Mouse (Mus musculus): ENCODE data around the gene Aqp11. TPM values are rescaled to one million over a fixed set of nuclear protein-coding genes. Genes with fewer than 3 reads are reported as not detected.

The Aqp11 gene
- polyA plus RNA-seq, 1 experiment, result 29.0 TPM

GRCm38 (mm10) chr7:97719078-97719477 is 19.0 kb downstream of the Aqp11 start:
- TF ChIP-seq POLR2A (IDR thresholded peaks at IDR 0.05; ENCODE audit: extremely low read depth, insufficient read depth, low read length) (no peak), CTCF (IDR thresholded peaks at IDR 0.05; ENCODE audit: extremely low read depth, insufficient read depth, low read length) (no peak)
- Histone ChIP-seq H3K27ac (ENCODE audit: insufficient read depth, low read length) (no peak overlapping the region), H3K4me1 (ENCODE audit: control insufficient read depth, insufficient read depth, low read length) (no peaks in the 10 kb centered on the region), H3K4me3 (ENCODE audit: insufficient read depth, low read length) (no peak overlapping the region)

- Histone ChIP-seq H3K27ac (ENCODE audit: insufficient read depth, low read length) (no peak overlapping the region), H3K4me3 (ENCODE audit: insufficient read depth, low read length) (no peak overlapping the region), H3K4me1 (ENCODE audit: control insufficient read depth, insufficient read depth, low read length) (no peaks in the 10 kb centered on the region)
- TF ChIP-seq CTCF (IDR thresholded peaks at IDR 0.05; ENCODE audit: extremely low read depth, insufficient read depth, low read length) (no peak), POLR2A (IDR thresholded peaks at IDR 0.05; ENCODE audit: extremely low read depth, insufficient read depth, low read length) (no peak)
Measured at GRCm38 (mm10) chr7:97717326-97717725, 20.8 kb downstream of the Aqp11 start.

- TF ChIP-seq CTCF (IDR thresholded peaks at IDR 0.05; ENCODE audit: extremely low read depth, insufficient read depth, low read length), result no peak
- no peak for TF ChIP-seq POLR2A (IDR thresholded peaks at IDR 0.05; ENCODE audit: extremely low read depth, insufficient read depth, low read length)
Measured at GRCm38 (mm10) chr7:97714651-97715050, 23.4 kb downstream of the Aqp11 start.

GRCm38 (mm10) chr7:97709204-97709603 is 28.9 kb downstream of the Aqp11 start:
- Histone ChIP-seq H3K4me3 (ENCODE audit: insufficient read depth, low read length) (no peak overlapping the region), H3K4me1 (ENCODE audit: control insufficient read depth, insufficient read depth, low read length) (peaks cover 3% of the 10 kb centered on the region), H3K27ac (ENCODE audit: insufficient read depth, low read length) (no peak overlapping the region)
- TF ChIP-seq POLR2A (IDR thresholded peaks at IDR 0.05; ENCODE audit: extremely low read depth, insufficient read depth, low read length) (no peak), CTCF (IDR thresholded peaks at IDR 0.05; ENCODE audit: extremely low read depth, insufficient read depth, low read length) (no peak)

More at GRCm38 (mm10) chr7:97714651-97715050, 23.4 kb downstream of the Aqp11 start:
- Histone ChIP-seq H3K4me1 (ENCODE audit: control insufficient read depth, insufficient read depth, low read length) (no peaks in the 10 kb centered on the region), H3K4me3 (ENCODE audit: insufficient read depth, low read length) (no peak overlapping the region), H3K27ac (ENCODE audit: insufficient read depth, low read length) (no peak overlapping the region)

GRCm38 (mm10) chr7:97707809-97708208 is 30.3 kb downstream of the Aqp11 start:
- no peak overlapping the region for H3K27ac ChIP-seq (ENCODE audit: insufficient read depth, low read length)
- H3K4me3 ChIP-seq (ENCODE audit: insufficient read depth, low read length), result no peak overlapping the region
- TF ChIP-seq CTCF (IDR thresholded peaks at IDR 0.05; ENCODE audit: extremely low read depth, insufficient read depth, low read length) (no peak), POLR2A (IDR thresholded peaks at IDR 0.05; ENCODE audit: extremely low read depth, insufficient read depth, low read length) (no peak)
- H3K4me1 ChIP-seq (ENCODE audit: control insufficient read depth, insufficient read depth, low read length), result peaks cover 3% of the 10 kb centered on the region

- H3K27ac ChIP-seq (ENCODE audit: insufficient read depth, low read length), result no peak overlapping the region; the same call in 1 of the 2 replicates
- H3K4me3 ChIP-seq (ENCODE audit: insufficient read depth, low read length), result no peak overlapping the region
- TF ChIP-seq CTCF (IDR thresholded peaks at IDR 0.05; ENCODE audit: extremely low read depth, insufficient read depth, low read length), result no peak
- peaks cover 3% of the 10 kb centered on the region for H3K4me1 ChIP-seq (ENCODE audit: control insufficient read depth, insufficient read depth, low read length)
Measured at GRCm38 (mm10) chr7:97707123-97707522, 31.0 kb downstream of the Aqp11 start.

- Histone ChIP-seq H3K4me3 (ENCODE audit: insufficient read depth, low read length) (no peak overlapping the region), H3K27ac (ENCODE audit: insufficient read depth, low read length) (no peak overlapping the region), H3K4me1 (ENCODE audit: control insufficient read depth, insufficient read depth, low read length) (no peaks in the 10 kb centered on the region)
- TF ChIP-seq CTCF (IDR thresholded peaks at IDR 0.05; ENCODE audit: extremely low read depth, insufficient read depth, low read length), result no peak
- TF ChIP-seq POLR2A (IDR thresholded peaks at IDR 0.05; ENCODE audit: extremely low read depth, insufficient read depth, low read length), result no peak
Measured at GRCm38 (mm10) chr7:97701106-97701505, 37.0 kb downstream of the Aqp11 start.

GRCm38 (mm10) chr7:97700173-97700572 is 37.9 kb downstream of the Aqp11 start:
- H3K4me1 ChIP-seq (ENCODE audit: control insufficient read depth, insufficient read depth, low read length), result no peaks in the 10 kb centered on the region
- no peak for TF ChIP-seq CTCF (IDR thresholded peaks at IDR 0.05; ENCODE audit: extremely low read depth, insufficient read depth, low read length)
- TF ChIP-seq POLR2A (IDR thresholded peaks at IDR 0.05; ENCODE audit: extremely low read depth, insufficient read depth, low read length), result no peak
- no peak overlapping the region for H3K4me3 ChIP-seq (ENCODE audit: insufficient read depth, low read length)
- no peak overlapping the region for H3K27ac ChIP-seq (ENCODE audit: insufficient read depth, low read length)

- TF ChIP-seq POLR2A (IDR thresholded peaks at IDR 0.05; ENCODE audit: extremely low read depth, insufficient read depth, low read length), result peak; percentile 72
- TF ChIP-seq CTCF (IDR thresholded peaks at IDR 0.05; ENCODE audit: extremely low read depth, insufficient read depth, low read length), result no peak
- Histone ChIP-seq H3K27ac (ENCODE audit: insufficient read depth, low read length) (peak within 1 kb of the TSS; percentile 6; the same call in 1 of the 2 replicates), H3K4me1 (ENCODE audit: control insufficient read depth, insufficient read depth, low read length) (no peaks in the 10 kb centered on the region), H3K4me3 (ENCODE audit: insufficient read depth, low read length) (peak within 1 kb of the TSS; percentile 64)
Measured at GRCm38 (mm10) chr7:97696506-97697254, 41.4 kb downstream of the Aqp11 start, which contains the start of gene Clns1a. Clns1a (plus strand) TSS chr7:97696634.

- Histone ChIP-seq H3K4me1 (ENCODE audit: control insufficient read depth, insufficient read depth, low read length) (no peaks in the 10 kb centered on the region), H3K27ac (ENCODE audit: insufficient read depth, low read length) (peak overlapping the region; percentile 6; the same call in 1 of the 2 replicates), H3K4me3 (ENCODE audit: insufficient read depth, low read length) (peak overlapping the region; percentile 64)
- TF ChIP-seq POLR2A (IDR thresholded peaks at IDR 0.05; ENCODE audit: extremely low read depth, insufficient read depth, low read length) (no peak), CTCF (IDR thresholded peaks at IDR 0.05; ENCODE audit: extremely low read depth, insufficient read depth, low read length) (no peak)
Measured at GRCm38 (mm10) chr7:97696133-97696505, 42.0 kb downstream of the Aqp11 start.

Data from cortical plate, adult 2 months (tissue).